Mouse (Mus musculus): ENCODE data around the gene Atp1a3. TPM values are rescaled to one million over a fixed set of nuclear protein-coding genes. Genes with fewer than 3 reads are reported as not detected.

Atp1a3 gene
- polyA plus RNA-seq, 1 experiment from 2014 or later, result 0.38 TPM

GRCm38 (mm10) chr7:25003291-25003690 lies 2.5 kb downstream of the Atp1a3 start:
- Histone ChIP-seq H3K27me3 (peaks cover 68% of the 10 kb centered on the region), H3K4me2 (no peak overlapping the region)

GRCm38 (mm10) chr7:25000711-25001110 lies 5.0 kb downstream of the Atp1a3 start:
- Histone ChIP-seq H3K4me2 (no peak overlapping the region), H3K27me3 (peaks cover 43% of the 10 kb centered on the region), H3K36me3 (no peaks in the 10 kb centered on the region), H3K9me3 (no peaks in the 10 kb centered on the region), H3K27ac (no peak overlapping the region), H3K9ac (replicated peaks) (no peak overlapping the region), H3K4me1 (replicated peaks) (peaks cover 6% of the 10 kb centered on the region), H3K4me3 (replicated peaks) (no peak overlapping the region)
- no peak for ATAC-seq (ENCODE audit: insufficient number of reproducible peaks, insufficient read depth, low FRiP score, low TSS enrichment, low read depth)
- 75% methylated on average over 12 of the region's 12 CpGs for WGBS

More at GRCm38 (mm10) chr7:25003291-25003690, 2.5 kb downstream of the Atp1a3 start:
- H3K4me3 ChIP-seq (replicated peaks), result no peak overlapping the region
- no peaks in the 10 kb centered on the region for H3K36me3 ChIP-seq
- H3K9ac ChIP-seq (replicated peaks), result 0 out of 2 replicates have a peak overlapping the region, but pooled peaks have one; percentile 4
- H3K27ac ChIP-seq, result no peak overlapping the region
- H3K4me1 ChIP-seq (replicated peaks), result peaks cover 10% of the 10 kb centered on the region
- ATAC-seq (ENCODE audit: insufficient number of reproducible peaks, insufficient read depth, low FRiP score, low TSS enrichment, low read depth), result no peak
- H3K9me3 ChIP-seq, result no peaks in the 10 kb centered on the region
- 48% methylated on average over 11 of the region's 11 CpGs for WGBS

- no peak overlapping the region for H3K4me3 ChIP-seq (replicated peaks)
- no peaks in the 10 kb centered on the region for H3K36me3 ChIP-seq
- 70% methylated on average over 7 of the region's 7 CpGs for WGBS
- H3K9me3 ChIP-seq, result no peaks in the 10 kb centered on the region
- no peak overlapping the region for H3K4me2 ChIP-seq
- peaks cover under 1% of the 10 kb centered on the region for H3K4me1 ChIP-seq (replicated peaks)
- ATAC-seq (ENCODE audit: insufficient number of reproducible peaks, insufficient read depth, low FRiP score, low TSS enrichment, low read depth), result no peak
- H3K9ac ChIP-seq (replicated peaks), result no peak overlapping the region
- H3K27ac ChIP-seq, result no peak overlapping the region
- H3K27me3 ChIP-seq, result peaks cover 38% of the 10 kb centered on the region
These were observed 5.5 kb downstream of the Atp1a3 start for GRCm38 (mm10) chr7:25000211-25000610.

GRCm38 (mm10) chr7:24993081-24993480 lies 12.7 kb downstream of the Atp1a3 start:
- Histone ChIP-seq H3K4me1 (replicated peaks) (no peaks in the 10 kb centered on the region), H3K4me3 (replicated peaks) (no peak overlapping the region), H3K36me3 (no peaks in the 10 kb centered on the region), H3K9ac (replicated peaks) (no peak overlapping the region), H3K9me3 (no peaks in the 10 kb centered on the region), H3K27me3 (peaks cover 15% of the 10 kb centered on the region; the same call in 1 of the 2 replicates), H3K27ac (no peak overlapping the region), H3K4me2 (no peak overlapping the region)
- no peak for ATAC-seq (ENCODE audit: insufficient number of reproducible peaks, insufficient read depth, low FRiP score, low TSS enrichment, low read depth)
- 76% methylated on average over 6 of the region's 6 CpGs for WGBS

- Histone ChIP-seq H3K4me1 (replicated peaks) (no peaks in the 10 kb centered on the region), H3K36me3 (no peaks in the 10 kb centered on the region), H3K4me2 (no peak overlapping the region), H3K27ac (no peak overlapping the region), H3K4me3 (replicated peaks) (no peak overlapping the region), H3K9ac (replicated peaks) (no peak overlapping the region), H3K27me3 (peaks cover 15% of the 10 kb centered on the region; the same call in 1 of the 2 replicates), H3K9me3 (no peaks in the 10 kb centered on the region)
- ATAC-seq (ENCODE audit: insufficient number of reproducible peaks, insufficient read depth, low FRiP score, low TSS enrichment, low read depth), result no peak
- WGBS, result 87% methylated on average over 8 of the region's 8 CpGs
These were observed 15.3 kb downstream of the Atp1a3 start for GRCm38 (mm10) chr7:24990478-24990877.

- 84% methylated on average over 14 of the region's 14 CpGs for WGBS
These were observed 17.8 kb downstream of the Atp1a3 start for GRCm38 (mm10) chr7:24987941-24988340.

GRCm38 (mm10) chr7:24985799-24986198 lies 20.0 kb downstream of the Atp1a3 start:
- H3K4me3 ChIP-seq (replicated peaks), result no peak overlapping the region
- H3K27me3 ChIP-seq, result no peaks in the 10 kb centered on the region
- peaks cover 7% of the 10 kb centered on the region; the same call in 1 of the 2 replicates for H3K9me3 ChIP-seq
- ATAC-seq (ENCODE audit: insufficient number of reproducible peaks, insufficient read depth, low FRiP score, low TSS enrichment, low read depth), result no peak
- no peaks in the 10 kb centered on the region for H3K4me1 ChIP-seq (replicated peaks)
- 68% methylated on average over 5 of the region's 5 CpGs for WGBS
- H3K36me3 ChIP-seq, result no peaks in the 10 kb centered on the region
- H3K9ac ChIP-seq (replicated peaks), result no peak overlapping the region
- no peak overlapping the region for H3K4me2 ChIP-seq
- no peak overlapping the region for H3K27ac ChIP-seq

More at GRCm38 (mm10) chr7:24987941-24988340, 17.8 kb downstream of the Atp1a3 start:
- H3K4me3 ChIP-seq (replicated peaks), result no peak overlapping the region
- no peak overlapping the region for H3K27ac ChIP-seq
- no peaks in the 10 kb centered on the region for H3K4me1 ChIP-seq (replicated peaks)
- no peaks in the 10 kb centered on the region for H3K27me3 ChIP-seq
- peaks cover 7% of the 10 kb centered on the region; the same call in 1 of the 2 replicates for H3K9me3 ChIP-seq
- ATAC-seq (ENCODE audit: insufficient number of reproducible peaks, insufficient read depth, low FRiP score, low TSS enrichment, low read depth), result no peak
- no peak overlapping the region for H3K4me2 ChIP-seq
- H3K9ac ChIP-seq (replicated peaks), result no peak overlapping the region
- H3K36me3 ChIP-seq, result no peaks in the 10 kb centered on the region

GRCm38 (mm10) chr7:24984307-24984706 lies 21.5 kb downstream of the Atp1a3 start:
- Histone ChIP-seq H3K27ac (no peak overlapping the region), H3K4me2 (no peak overlapping the region), H3K27me3 (no peaks in the 10 kb centered on the region; the same call in 1 of the 2 replicates), H3K9me3 (peaks cover 10% of the 10 kb centered on the region; the same call in 1 of the 2 replicates), H3K9ac (replicated peaks) (no peak overlapping the region), H3K4me3 (replicated peaks) (no peak overlapping the region), H3K4me1 (replicated peaks) (no peaks in the 10 kb centered on the region), H3K36me3 (no peaks in the 10 kb centered on the region)
- WGBS, result 86% methylated on average over 2 of the region's 2 CpGs
- no peak for ATAC-seq (ENCODE audit: insufficient number of reproducible peaks, insufficient read depth, low FRiP score, low TSS enrichment, low read depth)

GRCm38 (mm10) chr7:24983396-24983795 lies 22.4 kb downstream of the Atp1a3 start:
- 87% methylated on average over 5 of the region's 5 CpGs for WGBS
- ATAC-seq (ENCODE audit: insufficient number of reproducible peaks, insufficient read depth, low FRiP score, low TSS enrichment, low read depth), result no peak
- H3K9ac ChIP-seq (replicated peaks), result no peak overlapping the region

GRCm38 (mm10) chr7:24980439-24980838 lies 25.3 kb downstream of the Atp1a3 start:
- H3K27ac ChIP-seq, result no peak overlapping the region
- ATAC-seq (ENCODE audit: insufficient number of reproducible peaks, insufficient read depth, low FRiP score, low TSS enrichment, low read depth), result no peak
- H3K9ac ChIP-seq (replicated peaks), result no peak overlapping the region
- no peaks in the 10 kb centered on the region for H3K4me1 ChIP-seq (replicated peaks)
- H3K36me3 ChIP-seq, result no peaks in the 10 kb centered on the region
- peaks cover 7% of the 10 kb centered on the region; the same call in 1 of the 2 replicates for H3K27me3 ChIP-seq
- 84% methylated on average over 7 of the region's 7 CpGs for WGBS
- no peak overlapping the region for H3K4me2 ChIP-seq
- peaks cover 10% of the 10 kb centered on the region; the same call in 1 of the 2 replicates for H3K9me3 ChIP-seq
- no peak overlapping the region for H3K4me3 ChIP-seq (replicated peaks)

More at GRCm38 (mm10) chr7:24983396-24983795, 22.4 kb downstream of the Atp1a3 start:
- Histone ChIP-seq H3K4me2 (no peak overlapping the region), H3K4me1 (replicated peaks) (no peaks in the 10 kb centered on the region), H3K36me3 (no peaks in the 10 kb centered on the region), H3K9me3 (peaks cover 10% of the 10 kb centered on the region; the same call in 1 of the 2 replicates), H3K27ac (no peak overlapping the region), H3K27me3 (peaks cover 4% of the 10 kb centered on the region; the same call in 1 of the 2 replicates), H3K4me3 (replicated peaks) (no peak overlapping the region)

GRCm38 (mm10) chr7:24978781-24979180 lies 27.0 kb downstream of the Atp1a3 start:
- WGBS, result 86% methylated on average over 7 of the region's 7 CpGs
- Histone ChIP-seq H3K9ac (replicated peaks) (no peak overlapping the region), H3K36me3 (no peaks in the 10 kb centered on the region), H3K4me3 (replicated peaks) (no peak overlapping the region), H3K4me1 (replicated peaks) (no peaks in the 10 kb centered on the region), H3K9me3 (0 out of 2 replicates have a peak, but pooled peaks cover 3% of the 10 kb centered on the region), H3K27me3 (peaks cover 7% of the 10 kb centered on the region; the same call in 1 of the 2 replicates), H3K27ac (no peak overlapping the region), H3K4me2 (no peak overlapping the region)
- no peak for ATAC-seq (ENCODE audit: insufficient number of reproducible peaks, insufficient read depth, low FRiP score, low TSS enrichment, low read depth)
